Comparison of ENCODE assay signal across 17 mouse cellular contexts in the genomic region with DNA sequence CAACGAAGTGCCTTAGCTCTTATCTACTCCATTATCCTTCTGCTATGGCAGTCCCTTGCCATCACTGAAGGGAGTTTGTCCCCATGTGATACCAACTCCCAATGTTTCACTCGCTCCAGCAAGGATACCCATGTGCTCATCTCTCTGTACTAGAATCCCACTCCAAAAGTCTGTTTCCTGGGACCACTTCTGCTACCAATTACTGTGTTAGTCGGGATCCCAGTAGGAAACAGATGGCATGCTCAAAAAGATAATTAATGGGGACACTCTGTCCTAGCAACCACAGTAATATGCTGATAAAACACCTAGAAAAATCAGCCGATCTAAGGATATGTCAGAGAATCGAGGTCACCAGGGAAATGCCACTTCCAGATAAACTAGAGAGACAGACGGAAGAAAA. TPM values are rescaled to one million over a fixed set of nuclear protein-coding genes. Genes with fewer than 3 reads are reported as not detected.
DNase-seq lines count a peak whose midpoint lies in the region; ATAC-seq and TF ChIP-seq lines count a peak whose summit lies in the region.
"Had no signal": no experiment of that assay in that cellular context is flagged by ENCODE, and none has a peak within 500 bp of the region (broad histone marks: within the 10 kb centered on the region; RNA-seq: fewer than 3 reads in every experiment).

No protein-coding gene starts in this region.

- TF ChIP-seq POLR2A in brain, embryonic 14.5 days (IDR thresholded peaks at IDR 0.05; ENCODE audit: borderline replicate concordance, extremely low read depth, insufficient read depth, insufficient read length, poor library complexity, severe bottlenecking): no peak

- H3K9ac ChIP-seq in forebrain, embryonic 11.5 days (ENCODE audit: low read length): no peak overlapping the region
- no peak overlapping the region for H3K9ac ChIP-seq in kidney, embryonic 16.5 days (replicated peaks; ENCODE audit: low read length)
- H3K9ac ChIP-seq: heart, embryonic 13.5 days had no signal

- H3K4me3 ChIP-seq in forebrain, embryonic 11.5 days (ENCODE audit: low read depth, low read length): no peak overlapping the region
- no peak overlapping the region for H3K4me3 ChIP-seq in kidney, embryonic 16.5 days (ENCODE audit: low read length)
- H3K4me3 ChIP-seq: embryonic facial prominence, embryonic 10.5 days; gastrocnemius, adult 2 months; heart, embryonic 13.5 days had no signal

- ATAC-seq in forebrain, embryonic 11.5 days (replicated peaks; ENCODE audit: low FRiP score): no peak
- ATAC-seq in kidney, embryonic 16.5 days (ENCODE audit: low FRiP score, low TSS enrichment): no peak
- no peak for ATAC-seq in megakaryocyte-erythroid progenitor cell, adult 5-6 weeks (replicated peaks; ENCODE audit: low FRiP score, low TSS enrichment, poor library complexity, severe bottlenecking)
- ATAC-seq: forebrain, embryonic 14.5 days; hindbrain, embryonic 16.5 days had no signal

- H3K4me2 ChIP-seq in forebrain, embryonic 11.5 days (ENCODE audit: low read depth, low read length, severe bottlenecking): no peak overlapping the region
- H3K4me2 ChIP-seq in kidney, embryonic 16.5 days (replicated peaks; ENCODE audit: low read depth, low read length): no peak overlapping the region
- H3K4me2 ChIP-seq: heart, embryonic 13.5 days had no signal

- no peaks in the 10 kb centered on the region for H3K36me3 ChIP-seq in forebrain, embryonic 11.5 days (ENCODE audit: control insufficient read depth, insufficient read depth, low read length)
- H3K36me3 ChIP-seq in kidney, embryonic 16.5 days (ENCODE audit: insufficient read depth, low read length): no peaks in the 10 kb centered on the region
- H3K36me3 ChIP-seq: embryonic facial prominence, embryonic 10.5 days; heart, embryonic 13.5 days had no signal

- H3K4me1 ChIP-seq in forebrain, embryonic 11.5 days (replicated peaks; ENCODE audit: control insufficient read depth, insufficient read depth, low read length): no peaks in the 10 kb centered on the region
- no peaks in the 10 kb centered on the region for H3K4me1 ChIP-seq in kidney, embryonic 16.5 days (ENCODE audit: insufficient read depth, low read length)
- H3K4me1 ChIP-seq: heart, embryonic 13.5 days had no signal

- no peak overlapping the region for H3K27ac ChIP-seq in forebrain, embryonic 11.5 days (ENCODE audit: low read depth, low read length)
- no peak overlapping the region for H3K27ac ChIP-seq in kidney, embryonic 16.5 days (ENCODE audit: low read length)
- H3K27ac ChIP-seq: embryonic facial prominence, embryonic 10.5 days; gastrocnemius, adult 2 months; heart, embryonic 13.5 days had no signal

- H3K9me3 ChIP-seq in forebrain, embryonic 11.5 days (ENCODE audit: control insufficient read depth, low read length): no peaks in the 10 kb centered on the region
- 0 out of 2 replicates have a peak, but pooled peaks cover 2% of the 10 kb centered on the region for H3K9me3 ChIP-seq in kidney, embryonic 16.5 days (ENCODE audit: low read length)
- H3K9me3 ChIP-seq: embryonic facial prominence, embryonic 10.5 days; heart, embryonic 13.5 days had no signal

- TF ChIP-seq CTCF in brain, embryonic 14.5 days (IDR thresholded peaks at IDR 0.05; ENCODE audit: borderline replicate concordance, extremely low read depth, insufficient read depth, insufficient read length): no peak

- H3K27me3 ChIP-seq in forebrain, embryonic 11.5 days (ENCODE audit: control insufficient read depth, insufficient read depth, low read length): no peaks in the 10 kb centered on the region; the same call in 1 of the 2 replicates
- H3K27me3 ChIP-seq in kidney, embryonic 16.5 days (ENCODE audit: insufficient read depth, low read length): peaks cover 39% of the 10 kb centered on the region

- peak; percentile 45 for DNase-seq in layer of hippocampus, adult 11-12 months (ENCODE audit: low spot score)
- no peak for DNase-seq in layer of hippocampus, postnatal 25 days (ENCODE audit: extremely low spot score in 1 of 2, low spot score in 1 of 2)
- peak; percentile 11 for DNase-seq in brain, embryonic 14.5 days (ENCODE audit: low read depth)
- DNase-seq in layer of hippocampus, adult 8-10 months (ENCODE audit: low spot score in 2 of 2): peak; percentile 28 to 48
- DNase-seq in forebrain, embryonic 11.5 days (ENCODE audit: low spot score): no peak
- DNase-seq: adrenal gland, postnatal 10 days; cerebellum, postnatal 25 days; gastrocnemius, adult 2 months; gastrocnemius, postnatal 25 days; heart, postnatal 36 days had no signal

- 82% methylated on average over 6 of the region's 6 CpGs for WGBS in forebrain, embryonic 11.5 days
- 76% methylated on average over 6 of the region's 6 CpGs for WGBS in kidney, embryonic 16.5 days

RNA-seq across cellular contexts. Expression of gene Tollip, which starts 9.7 kb away (rescaled TPM):
- total RNA-seq in layer of hippocampus, postnatal 25 days (2021): 100 to 1,000 TPM; 126 to 131 TPM
- 86.3 and 87.4 TPM in 2 replicates for polyA plus RNA-seq in brain, embryonic 14.5 days (2012; rRNA removed)
- 100 to 1,000 TPM; 102 to 118 (median 106) TPM for total RNA-seq in layer of hippocampus, adult 8-10 months (2022)
- polyA plus RNA-seq in forebrain, embryonic 11.5 days (2014; fragmentation: Nextera tagmentation; extraction: Ambion mirVana): 59.8 and 70.7 TPM in 2 replicates
- polyA plus RNA-seq in kidney, embryonic 16.5 days (2015; fragmentation: Nextera tagmentation; extraction: Ambion mirVana): 52.6 and 53.3 TPM in 2 replicates
- total RNA-seq in megakaryocyte-erythroid progenitor cell, adult 5-6 weeks (2014; fragmentation: Nextera tagmentation): 24.6 and 41.1 TPM in 2 replicates
- 25.2 and 27.0 TPM in 2 replicates for total RNA-seq in megakaryocyte-erythroid progenitor cell, adult 5-6 weeks (2017)

RNA-seq across cellular contexts. Expression of gene Brsk2, which starts 41.0 kb away (rescaled TPM):
- 100 to 1,000 TPM; 170 to 190 TPM for total RNA-seq in layer of hippocampus, postnatal 25 days (2021)
- 179 and 184 TPM in 2 replicates for polyA plus RNA-seq in brain, embryonic 14.5 days (2012; rRNA removed)
- 100 to 1,000 TPM; 158 to 183 (median 169) TPM for total RNA-seq in layer of hippocampus, adult 8-10 months (2022)
- polyA plus RNA-seq in forebrain, embryonic 11.5 days (2014; fragmentation: Nextera tagmentation; extraction: Ambion mirVana): 13.8 and 15.5 TPM in 2 replicates
- 0.61 and 0.85 TPM in 2 replicates for polyA plus RNA-seq in kidney, embryonic 16.5 days (2015; fragmentation: Nextera tagmentation; extraction: Ambion mirVana)
- not detected in 2 replicates for total RNA-seq in megakaryocyte-erythroid progenitor cell, adult 5-6 weeks (2014; fragmentation: Nextera tagmentation)
- total RNA-seq in megakaryocyte-erythroid progenitor cell, adult 5-6 weeks (2017): 0.05 TPM in 1 of 2 replicates, not detected in the other
- total RNA-seq: granulocyte monocyte progenitor cell, adult 5-6 weeks had no signal

Comparison
In these comparisons a context has a peak if more than half of its experiments do, and no peak if none do; other contexts are left out.
1. DNase-seq: peak in layer of hippocampus, adult 11-12 months (single experiment), brain, embryonic 14.5 days (single experiment) and layer of hippocampus, adult 8-10 months (2 of 2); none in layer of hippocampus, postnatal 25 days (0 of 2) and forebrain, embryonic 11.5 days (single experiment).
2. RNA of gene Brsk2, which starts 41.0 kb away (total RNA-seq): 170 to 190 TPM in layer of hippocampus, postnatal 25 days and 158 to 183 TPM in layer of hippocampus, adult 8-10 months; 0.05 TPM in megakaryocyte-erythroid progenitor cell, adult 5-6 weeks; every median in the first group is over 100 times any median in the second.